Mouse (Mus musculus): ENCODE measurements at regions not wholly inside any gene's neighbourhood (a gene's known extent, or its start where the extent isn't known, plus 50 kb on each side); places are given as distances from the start of the nearest gene placed in this dataset.

- DNase-seq (ENCODE audit: extremely low read depth, low read depth, low spot score), result no peak
These were observed 55.7 kb upstream of the Emb start for GRCm38 (mm10) chr13:117152655-117153054.

- peak; percentile 63 for DNase-seq (ENCODE audit: extremely low read depth, low read depth, low spot score)
These were observed 64.5 kb upstream of the Emb start for GRCm38 (mm10) chr13:117143828-117144227.

GRCm38 (mm10) chr13:117143255-117143654, 65.1 kb upstream of the Emb start:
- DNase-seq (ENCODE audit: extremely low read depth, low read depth, low spot score), result no peak

- no peak for DNase-seq (ENCODE audit: extremely low read depth, low read depth, low spot score)
These were observed 74.0 kb upstream of the Emb start for GRCm38 (mm10) chr13:117134352-117134751.

- no peak for DNase-seq (ENCODE audit: extremely low read depth, low read depth, low spot score)
These were observed 76.2 kb upstream of the Emb start for GRCm38 (mm10) chr13:117132123-117132522.

GRCm38 (mm10) chr13:117127813-117128549, 80.4 kb upstream of the Emb start:
- no peak for DNase-seq (ENCODE audit: extremely low read depth, low read depth, low spot score)

- no peak for DNase-seq (ENCODE audit: extremely low read depth, low read depth, low spot score)
These were observed 81.1 kb upstream of the Emb start for GRCm38 (mm10) chr13:117127116-117127728.

- DNase-seq (ENCODE audit: extremely low read depth, low read depth, low spot score), result no peak
These were observed 88.7 kb upstream of the Emb start for GRCm38 (mm10) chr13:117119636-117120035.

- DNase-seq (ENCODE audit: extremely low read depth, low read depth, low spot score), result no peak
These were observed 89.5 kb upstream of the Parp8 start for GRCm38 (mm10) chr13:117114797-117115196.

GRCm38 (mm10) chr13:117112424-117112823, 87.1 kb upstream of the Parp8 start:
- no peak for DNase-seq (ENCODE audit: extremely low read depth, low read depth, low spot score)

GRCm38 (mm10) chr13:117105151-117105660, 79.9 kb upstream of the Parp8 start:
- DNase-seq (ENCODE audit: extremely low read depth, low read depth, low spot score), result peak; percentile 55

GRCm38 (mm10) chr13:117094773-117095172, 69.4 kb upstream of the Parp8 start:
- DNase-seq (ENCODE audit: extremely low read depth, low read depth, low spot score), result no peak

- DNase-seq (ENCODE audit: extremely low read depth, low read depth, low spot score), result no peak
These were observed 63.3 kb upstream of the Parp8 start for GRCm38 (mm10) chr13:117088629-117089028.

GRCm38 (mm10) chr13:117082758-117083157, 57.4 kb upstream of the Parp8 start:
- DNase-seq (ENCODE audit: extremely low read depth, low read depth, low spot score), result no peak

- no peak for DNase-seq (ENCODE audit: extremely low read depth, low read depth, low spot score)
These were observed 54.0 kb upstream of the Parp8 start for GRCm38 (mm10) chr13:117079316-117079715.
